In the genomic region with DNA sequence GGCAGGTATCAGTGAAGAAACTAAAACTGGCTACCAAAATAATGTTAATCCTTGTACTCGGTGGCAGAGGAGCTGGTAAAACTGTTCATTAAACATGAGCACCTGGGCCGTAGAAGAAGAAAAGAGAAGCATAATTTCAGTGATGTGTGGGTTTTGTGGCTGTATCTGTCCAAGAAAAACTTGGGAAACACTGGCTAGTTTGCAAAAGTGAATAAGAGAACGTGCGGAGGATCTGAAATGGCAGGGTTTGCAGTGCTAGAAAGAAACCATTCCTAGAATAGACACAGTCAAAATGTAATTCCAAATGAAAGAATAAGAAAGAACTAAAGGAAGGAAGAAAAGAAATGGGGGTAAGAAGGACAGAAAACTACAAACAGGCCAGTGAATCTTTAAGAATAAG, we compare ENCODE assay signal across 23 mouse cellular contexts.
"Had no signal": no experiment of that assay in that cellular context is flagged by ENCODE, and none has a peak within 500 bp of the region (broad histone marks: within the 10 kb centered on the region; RNA-seq: fewer than 3 reads in every experiment).

No protein-coding gene starts in this region.

- DNase-seq: kidney, adult 18-20 months; kidney, adult 9 months; kidney, postnatal 14 days; kidney, postnatal 4 days; liver; lung, adult 18-20 months; lung, postnatal 10 days; lung, postnatal 36 days; retina, postnatal 1 day; right cerebral cortex, postnatal 25 days; thymus, adult 2 months; thymus, postnatal 14 days; thymus, postnatal 4 days had no signal

- H3K27ac ChIP-seq: limb, embryonic 10.5 days; limb, embryonic 13.5 days; liver, embryonic 12.5 days; liver, embryonic 15.5 days; lung, embryonic 15.5 days; midbrain, embryonic 10.5 days; midbrain, embryonic 13.5 days; neural tube, embryonic 13.5 days had no signal

- H3K4me3 ChIP-seq: limb, embryonic 10.5 days; limb, embryonic 13.5 days; liver, embryonic 12.5 days; liver, embryonic 15.5 days; lung, embryonic 15.5 days; megakaryocyte, embryonic 14.5 days; midbrain, embryonic 10.5 days; midbrain, embryonic 13.5 days; myocyte; neural tube, embryonic 13.5 days had no signal
